Comparison of ENCODE assay signal across 8 mouse cellular contexts in genomic region chr14:62331866-62332619, GRCm38 (mm10). TPM values are rescaled to one million over a fixed set of nuclear protein-coding genes. Genes with fewer than 3 reads are reported as not detected.
DNase-seq lines count a peak whose midpoint lies in the region; TF ChIP-seq lines count a peak whose summit lies in the region.

No protein-coding gene starts in this region.

- peak; percentile 63 for DNase-seq in WW6 (ENCODE audit: low read depth, low spot score)
- DNase-seq in cerebellum, postnatal 4 days (ENCODE audit: low spot score in 2 of 2), result peak; percentile 72 to 88
- peak; percentile 94 for DNase-seq in gastrocnemius, adult 2 months
- DNase-seq in hindlimb bud, embryonic 11.5 days (ENCODE audit: extremely low spot score, low read depth, low spot score), result peak; percentile 57
- DNase-seq in left cerebral cortex, adult 8-10 months (ENCODE audit: low spot score in 2 of 2), result peak; percentile 72 to 76
- DNase-seq in right cerebral cortex, postnatal 10 days (ENCODE audit: low spot score in 2 of 2), result peak; percentile 90 to 92
- peak; percentile 85 for DNase-seq in urinary bladder, postnatal 25 days (ENCODE audit: low spot score)

- H3K4me1 ChIP-seq in megakaryocyte, embryonic 14.5 days, result peaks cover 47% of the 10 kb centered on the region

- H3K36me3 ChIP-seq in megakaryocyte, embryonic 14.5 days (replicated peaks; ENCODE audit: low read length), result peaks cover 2% of the 10 kb centered on the region

- H3K27me3 ChIP-seq in megakaryocyte, embryonic 14.5 days (replicated peaks), result no peaks in the 10 kb centered on the region

- H3K4me3 ChIP-seq in gastrocnemius, adult 2 months, result peak overlapping the region; percentile 82
- H3K4me3 ChIP-seq in megakaryocyte, embryonic 14.5 days (replicated peaks), result peak overlapping the region; percentile 92

- 0 out of 2 replicates have a peak, but pooled peaks have one; percentile 6 for TF ChIP-seq CTCF in gastrocnemius, adult 2 months (IDR thresholded peaks at IDR 0.05)

- intact Hi-C loops in gastrocnemius, adult 2 months (cut with DNase I), result loop anchor here (5.0 to 10.0 kb wide), 2 partner anchors 125 to 757 kb away; partner anchors contain the start of gene Gucy1b2

- H3K9me3 ChIP-seq in megakaryocyte, embryonic 14.5 days, result no peaks in the 10 kb centered on the region

- peak overlapping the region; percentile 90 for H3K27ac ChIP-seq in gastrocnemius, adult 2 months

RNA-seq across cellular contexts. Expression of gene Dleu7, which starts 39.2 kb away (rescaled TPM):
- total RNA-seq in gastrocnemius, adult 2 months (2021), result not detected
- 1 to 10 TPM; 6.2 to 8.1 (median 7.2) TPM for total RNA-seq in left cerebral cortex, adult 8-10 months (2022)
- polyA plus RNA-seq in megakaryocyte, embryonic 14.5 days (2012; ENCODE audit: insufficient read depth, low replicate concordance), result 0.07 TPM in 1 of 2 replicates, not detected in the other

RNA-seq across cellular contexts. Expression of gene Rnaseh2b, which starts 39.7 kb away (rescaled TPM):
- 1 to 10 TPM; 4.2 to 6.4 TPM for total RNA-seq in gastrocnemius, adult 2 months (2021)
- 10 to 100 TPM; 10.4 to 14.3 (median 13.1) TPM for total RNA-seq in left cerebral cortex, adult 8-10 months (2022)
- 6.5 TPM in 1 of 2 replicates, not detected in the other for polyA plus RNA-seq in megakaryocyte, embryonic 14.5 days (2012; ENCODE audit: insufficient read depth, low replicate concordance)

Comparison
In these comparisons a context has a peak if more than half of its experiments do, and no peak if none do; other contexts are left out.
1. Peak in every context shown above with its lines: DNase-seq, H3K4me3 ChIP-seq and H3K27ac ChIP-seq.
2. RNA of gene Dleu7, which starts 39.2 kb away (total RNA-seq): 6.2 to 8.1 TPM in left cerebral cortex, adult 8-10 months; not detected in gastrocnemius, adult 2 months; every median in the first group is over 4 times any median in the second.